Mouse (Mus musculus): ENCODE results near the gene Fam243.
A peak's percentile ranks its signal among the peaks of the same experiment; 100 is the strongest.

DNA sequence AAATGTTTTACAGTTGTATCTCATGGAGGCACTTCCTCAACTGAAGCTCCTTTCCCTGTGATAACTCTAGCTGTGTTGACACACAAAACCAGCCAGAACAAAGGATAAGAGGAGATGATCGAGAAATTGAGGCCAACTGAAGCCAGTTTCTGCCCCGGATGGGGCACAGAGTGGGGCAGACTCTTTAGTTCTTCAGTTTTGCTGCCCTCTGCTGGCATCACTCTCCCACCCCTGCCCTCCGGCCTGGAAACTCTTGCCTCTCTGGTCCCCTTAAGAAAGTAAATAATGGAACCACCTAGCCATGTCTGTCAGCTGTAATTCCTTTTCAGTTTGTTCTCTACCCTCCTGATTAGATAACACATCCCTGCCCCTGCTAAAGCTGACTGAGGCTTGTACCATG, 13.3 kb downstream of the Fam243 start:
- TF ChIP-seq POLR2A (IDR thresholded peaks at IDR 0.05; ENCODE audit: low read depth, low read length) (no peak), CTCF (IDR thresholded peaks at IDR 0.05; ENCODE audit: extremely low read depth, insufficient read length, insufficient replicate concordance, low read depth, low read length) (peak; percentile 10; the same call in 1 of the 2 replicates)
